Mouse (Mus musculus): Measurements from ENCODE around the gene Dst. TPM values are rescaled to one million over a fixed set of nuclear protein-coding genes. Genes with fewer than 3 reads are reported as not detected.

Gene Dst
- total and polyA plus RNA-seq, 3 experiments = 9.1 to 28.0 (median 20.5) TPM

- TF ChIP-seq SIN3A (IDR thresholded peaks at IDR 0.05; ENCODE audit: low read length) (0 out of 2 replicates have a peak, but pooled peaks have one; percentile 42), ZKSCAN1 (IDR thresholded peaks at IDR 0.05; ENCODE audit: borderline replicate concordance, low read depth, low read length) (no peak), NELFE (IDR thresholded peaks at IDR 0.05; ENCODE audit: low read depth, low read length) (no peak), MYC (IDR thresholded peaks at IDR 0.05; ENCODE audit: low read depth, low read length) (0 out of 2 replicates have a peak, but pooled peaks have one; percentile 30)
Measured at GRCm38 (mm10) chr1:34117056-34117455, 209.0 kb downstream of the Dst start (continued).

- DNase-seq (ENCODE audit: extremely low read depth) = peak; percentile 35
- Histone ChIP-seq H3K79me2 (replicated peaks; ENCODE audit: control insufficient read depth, extremely low read depth, insufficient read depth, poor library complexity, severe bottlenecking) (no peaks in the 10 kb centered on the region), H3K27ac (ENCODE audit: insufficient read depth, low read depth) (no peak overlapping the region), H3K36me3 (replicated peaks in 1 of 2; ENCODE audit: control insufficient read depth in 1 of 2, insufficient read depth in 1 of 2, low read length in 1 of 2) (peaks cover 0 to 23% of the 10 kb centered on the region in 2 experiments), H3K9ac (ENCODE audit: insufficient read depth, low read depth) (peak overlapping the region; percentile 37; the same call in 1 of the 2 replicates), H3K27me3 (replicated peaks) (no peaks in the 10 kb centered on the region), H3K4me1 (ENCODE audit: control insufficient read depth in 1 of 2, insufficient read depth in 2 of 2) (peaks cover 15 to 77% of the 10 kb centered on the region in 2 experiments), H3K9me3 (replicated peaks; ENCODE audit: low read length) (no peaks in the 10 kb centered on the region), H3K4me3 (replicated peaks in 1 of 3; ENCODE audit: low read depth in 2 of 3, low read length in 2 of 3, poor library complexity in 1 of 3) (peak overlapping the region in 1 of 3 experiments; percentile 29), H3K4me2 (ENCODE audit: insufficient read depth, low read depth, poor library complexity, severe bottlenecking) (peak overlapping the region; percentile 47)
- TF ChIP-seq USF2 (conservative IDR thresholded peaks at IDR 0.05; ENCODE audit: low read depth, low read length) = no peak
- peak in 1 of 2 experiments; percentile 71; a peak in 3 of 4 replicates for TF ChIP-seq CTCF (conservative IDR thresholded peaks at IDR 0.05 in 1 of 2, IDR thresholded peaks at IDR 0.05 in 1 of 2; ENCODE audit: low read depth in 2 of 2, low read length in 2 of 2)
- no peak for TF ChIP-seq SIN3A (IDR thresholded peaks at IDR 0.05; ENCODE audit: low read length)
- TF ChIP-seq ZC3H11A (IDR thresholded peaks at IDR 0.05; ENCODE audit: low read depth, low read length) = peak; percentile 15; the same call in 1 of the 2 replicates
- TF ChIP-seq RAD21 (IDR thresholded peaks at IDR 0.05; ENCODE audit: low read depth, low read length) = peak; percentile 77
- TF ChIP-seq HCFC1 (IDR thresholded peaks at IDR 0.05; ENCODE audit: low read depth, low read length) = no peak
- TF ChIP-seq JUN (IDR thresholded peaks at IDR 0.05; ENCODE audit: insufficient read depth, low read depth, low read length) = no peak
- TF ChIP-seq MEF2A (IDR thresholded peaks at IDR 0.05; ENCODE audit: borderline replicate concordance, low read depth, low read length) = 0 out of 2 replicates have a peak, but pooled peaks have one; percentile 10
- TF ChIP-seq POLR2AphosphoS2 (IDR thresholded peaks at IDR 0.05; ENCODE audit: low read depth, low read length) = no peak
- TF ChIP-seq E2F4 (IDR thresholded peaks at IDR 0.05; ENCODE audit: insufficient replicate concordance, low read depth, low read length) = no peak
- no peak for TF ChIP-seq KAT2A (IDR thresholded peaks at IDR 0.05; ENCODE audit: insufficient replicate concordance, low read length)
- peak; percentile 60 for TF ChIP-seq SMC3 (IDR thresholded peaks at IDR 0.05; ENCODE audit: low read depth, low read length)
- dilution Hi-C loops (cut with MboI; ENCODE audit: extremely low pct_ligation_motif_present, extremely low pct_unique_long_range_greater_than_20kb, low sequenced_read_pairs) (no loop called here), in situ Hi-C loops (cut with MboI; ENCODE audit: low pct_ligation_motif_present, low pct_unique_long_range_greater_than_20kb, low sequenced_read_pairs) (no loop called here)
Measured at GRCm38 (mm10) chr1:34117709-34118108, 209.7 kb downstream of the Dst start.

DNA sequence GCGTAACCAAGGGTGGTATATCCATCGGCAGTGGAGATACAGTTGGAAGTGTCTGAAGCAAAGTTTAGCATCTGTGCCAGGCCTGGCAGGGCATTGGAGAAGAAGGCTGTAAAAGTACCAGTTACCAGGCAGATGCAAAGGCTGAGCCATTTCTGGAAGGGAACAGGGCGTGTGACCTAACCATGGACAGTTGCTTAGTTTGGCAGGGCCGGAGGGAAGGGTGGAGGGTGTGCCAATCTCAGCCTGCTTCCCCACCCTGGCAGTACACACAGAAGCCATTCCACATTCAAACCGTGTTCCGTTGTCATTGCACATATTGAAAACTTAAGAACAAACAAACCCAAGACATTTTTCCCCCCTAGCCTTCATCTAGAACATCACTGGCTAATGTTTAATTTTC, 212.0 kb downstream of the Dst start:
- H3K4me1 ChIP-seq (ENCODE audit: control insufficient read depth in 1 of 2, insufficient read depth in 2 of 2) = peaks cover 15 to 76% of the 10 kb centered on the region in 2 experiments
- no peak for TF ChIP-seq UBTF (IDR thresholded peaks at IDR 0.05; ENCODE audit: low read depth, low read length)
- no peak for TF ChIP-seq CTCF (conservative IDR thresholded peaks at IDR 0.05 in 1 of 2, IDR thresholded peaks at IDR 0.05 in 1 of 2; ENCODE audit: low read depth in 2 of 2, low read length in 2 of 2)
- no peak for TF ChIP-seq ETS1 (conservative IDR thresholded peaks at IDR 0.05; ENCODE audit: low read depth, low read length)
- no peak for TF ChIP-seq NELFE (IDR thresholded peaks at IDR 0.05; ENCODE audit: low read depth, low read length)
- no peak for TF ChIP-seq POLR2A (IDR thresholded peaks at IDR 0.05; ENCODE audit: low read depth, low read length)
- TF ChIP-seq RAD21 (IDR thresholded peaks at IDR 0.05; ENCODE audit: low read depth, low read length) = no peak
- TF ChIP-seq CHD1 (IDR thresholded peaks at IDR 0.05; ENCODE audit: low read depth, low read length) = no peak
- TF ChIP-seq JUND (conservative IDR thresholded peaks at IDR 0.05; ENCODE audit: low read depth, low read length) = no peak
- no peak for TF ChIP-seq TCF12 (IDR thresholded peaks at IDR 0.05; ENCODE audit: low read depth, low read length)
- no peak for TF ChIP-seq KAT2A (IDR thresholded peaks at IDR 0.05; ENCODE audit: insufficient replicate concordance, low read length)
- no peak for TF ChIP-seq ZKSCAN1 (IDR thresholded peaks at IDR 0.05; ENCODE audit: borderline replicate concordance, low read depth, low read length)
- TF ChIP-seq ZNF384 (IDR thresholded peaks at IDR 0.05; ENCODE audit: low read depth, low read length) = no peak
- no peak for TF ChIP-seq ZC3H11A (IDR thresholded peaks at IDR 0.05; ENCODE audit: low read depth, low read length)
- TF ChIP-seq MYC (IDR thresholded peaks at IDR 0.05; ENCODE audit: low read depth, low read length) = no peak
- TF ChIP-seq SIN3A (IDR thresholded peaks at IDR 0.05; ENCODE audit: low read length) = no peak
- no peak for TF ChIP-seq SMC3 (IDR thresholded peaks at IDR 0.05; ENCODE audit: low read depth, low read length)
- no peak overlapping the region for H3K9ac ChIP-seq (ENCODE audit: insufficient read depth, low read depth)
- no peak for DNase-seq (ENCODE audit: extremely low read depth)
- in situ Hi-C loops (cut with MboI; ENCODE audit: low pct_ligation_motif_present, low pct_unique_long_range_greater_than_20kb, low sequenced_read_pairs) = no loop called here
- no peaks in the 10 kb centered on the region for H3K9me3 ChIP-seq (replicated peaks; ENCODE audit: low read length)
- H3K27ac ChIP-seq (ENCODE audit: insufficient read depth, low read depth) = no peak overlapping the region
- H3K36me3 ChIP-seq (replicated peaks in 1 of 2; ENCODE audit: control insufficient read depth in 1 of 2, insufficient read depth in 1 of 2, low read length in 1 of 2) = peaks cover 0 to 23% of the 10 kb centered on the region in 2 experiments
- H3K4me2 ChIP-seq (ENCODE audit: insufficient read depth, low read depth, poor library complexity, severe bottlenecking) = no peak overlapping the region
- H3K4me3 ChIP-seq (replicated peaks in 1 of 3; ENCODE audit: low read depth in 2 of 3, low read length in 2 of 3, poor library complexity in 1 of 3) = no peak overlapping the region
- no peaks in the 10 kb centered on the region for H3K79me2 ChIP-seq (replicated peaks; ENCODE audit: control insufficient read depth, extremely low read depth, insufficient read depth, poor library complexity, severe bottlenecking)
- dilution Hi-C loops (cut with MboI; ENCODE audit: extremely low pct_ligation_motif_present, extremely low pct_unique_long_range_greater_than_20kb, low sequenced_read_pairs) = no loop called here
- no peaks in the 10 kb centered on the region for H3K27me3 ChIP-seq (replicated peaks)
